Mouse (Mus musculus): ENCODE measurements around the gene Gm45716. TPM values are rescaled to one million over a fixed set of nuclear protein-coding genes. Genes with fewer than 3 reads are reported as not detected.

The Gm45716 gene
- 1 to 10 TPM; 7.4 to 8.0 TPM for total RNA-seq (2021)

GRCm38 (mm10) chr11:90187441-90187840, at the start of gene Gm45716:
Gene Gm45716 (plus strand): TSS chr11:90187683.
- DNase-seq (ENCODE audit: extremely low spot score in 1 of 2, low spot score in 1 of 2): no peak

GRCm38 (mm10) chr11:90142393-90142792, 45.1 kb upstream of the Gm45716 start:
- DNase-seq (ENCODE audit: extremely low spot score in 1 of 2, low spot score in 1 of 2): peak in 1 of 2 experiments; percentile 32

GRCm38 (mm10) chr11:90142936-90143335, 44.5 kb upstream of the Gm45716 start:
- DNase-seq (ENCODE audit: extremely low spot score in 1 of 2, low spot score in 1 of 2): no peak

- no peak for DNase-seq (ENCODE audit: extremely low spot score in 1 of 2, low spot score in 1 of 2)
Observed at GRCm38 (mm10) chr11:90146086-90146860, 41.2 kb upstream of the Gm45716 start.

GRCm38 (mm10) chr11:90155066-90155465, 32.4 kb upstream of the Gm45716 start:
- DNase-seq (ENCODE audit: extremely low spot score in 1 of 2, low spot score in 1 of 2): no peak

GRCm38 (mm10) chr11:90155466-90155865, 32.0 kb upstream of the Gm45716 start:
- no peak for DNase-seq (ENCODE audit: extremely low spot score in 1 of 2, low spot score in 1 of 2)

GRCm38 (mm10) chr11:90167771-90168170, 19.7 kb upstream of the Gm45716 start:
- peak in 1 of 2 experiments; percentile 27 for DNase-seq (ENCODE audit: extremely low spot score in 1 of 2, low spot score in 1 of 2)

GRCm38 (mm10) chr11:90168338-90169065, 19.0 kb upstream of the Gm45716 start:
- no peak for DNase-seq (ENCODE audit: extremely low spot score in 1 of 2, low spot score in 1 of 2)

GRCm38 (mm10) chr11:90169200-90170013, 18.1 kb upstream of the Gm45716 start:
- DNase-seq (ENCODE audit: extremely low spot score in 1 of 2, low spot score in 1 of 2): peak in 1 of 2 experiments; percentile 24

GRCm38 (mm10) chr11:90170014-90170320, 17.5 kb upstream of the Gm45716 start:
- DNase-seq (ENCODE audit: extremely low spot score in 1 of 2, low spot score in 1 of 2): peak; percentile 22 to 65

- no peak for DNase-seq (ENCODE audit: extremely low spot score in 1 of 2, low spot score in 1 of 2)
Observed at GRCm38 (mm10) chr11:90172331-90172730, 15.2 kb upstream of the Gm45716 start.

- DNase-seq (ENCODE audit: extremely low spot score in 1 of 2, low spot score in 1 of 2): no peak
Observed at GRCm38 (mm10) chr11:90175634-90176300, 11.7 kb upstream of the Gm45716 start.

- DNase-seq (ENCODE audit: extremely low spot score in 1 of 2, low spot score in 1 of 2): no peak
Observed at GRCm38 (mm10) chr11:90177389-90177788, 10.1 kb upstream of the Gm45716 start.

- DNase-seq (ENCODE audit: extremely low spot score in 1 of 2, low spot score in 1 of 2): no peak
Observed at GRCm38 (mm10) chr11:90183361-90183760, 4.1 kb upstream of the Gm45716 start.

- no peak for DNase-seq (ENCODE audit: extremely low spot score in 1 of 2, low spot score in 1 of 2)
Observed at GRCm38 (mm10) chr11:90184756-90185155, 2.7 kb upstream of the Gm45716 start.

- DNase-seq (ENCODE audit: extremely low spot score in 1 of 2, low spot score in 1 of 2): no peak
Observed at GRCm38 (mm10) chr11:90190156-90190555, 2.7 kb downstream of the Gm45716 start.

GRCm38 (mm10) chr11:90194946-90195345, 7.5 kb downstream of the Gm45716 start:
- DNase-seq (ENCODE audit: extremely low spot score in 1 of 2, low spot score in 1 of 2): no peak

- DNase-seq (ENCODE audit: extremely low spot score in 1 of 2, low spot score in 1 of 2): no peak
Observed at GRCm38 (mm10) chr11:90195756-90196520, 8.5 kb downstream of the Gm45716 start.

GRCm38 (mm10) chr11:90196521-90197215, 9.2 kb downstream of the Gm45716 start:
- no peak for DNase-seq (ENCODE audit: extremely low spot score in 1 of 2, low spot score in 1 of 2)

Measured in layer of hippocampus, postnatal 25 days (tissue).